Mouse (Mus musculus): ENCODE measurements at regions not wholly inside any gene's neighbourhood (a gene's known extent, or its start where the extent isn't known, plus 50 kb on each side); places are given as distances from the start of the nearest gene placed in this dataset.
"Not testable (repeated sequence)": the region's sequence is repeated elsewhere in the genome, so short reads cannot be mapped to it uniquely, and the experiment has no call there.

GRCm38 (mm10) chr8:71789031-71789460, 63.5 kb upstream of the Fcho1 start:
- H3K9me3 ChIP-seq; H3K27ac ChIP-seq; H3K4me2 ChIP-seq (replicated peaks); H3K4me1 ChIP-seq (replicated peaks); H3K27me3 ChIP-seq; H3K9ac ChIP-seq (replicated peaks); H3K4me3 ChIP-seq (replicated peaks); H3K36me3 ChIP-seq: not testable (repeated sequence)
- peak; percentile 69 for ATAC-seq
- WGBS, result 4% methylated on average over 4 of the region's 9 CpGs

GRCm38 (mm10) chr8:71780624-71781023, 55.1 kb upstream of the Fcho1 start:
- WGBS, result 85% methylated on average over 9 of the region's 10 CpGs
- not testable (repeated sequence) for H3K27ac ChIP-seq; H3K9ac ChIP-seq (replicated peaks); H3K27me3 ChIP-seq; ATAC-seq; H3K4me2 ChIP-seq (replicated peaks); H3K9me3 ChIP-seq; H3K4me3 ChIP-seq (replicated peaks); H3K4me1 ChIP-seq (replicated peaks); H3K36me3 ChIP-seq

GRCm38 (mm10) chr8:71779824-71780223, 54.3 kb upstream of the Fcho1 start:
- ATAC-seq; H3K9me3 ChIP-seq; H3K4me3 ChIP-seq (replicated peaks); H3K4me2 ChIP-seq (replicated peaks); H3K9ac ChIP-seq (replicated peaks); H3K27me3 ChIP-seq; H3K4me1 ChIP-seq (replicated peaks); H3K27ac ChIP-seq; H3K36me3 ChIP-seq: not testable (repeated sequence)
- 74% methylated on average over 3 of the region's 4 CpGs for WGBS

GRCm38 (mm10) chr8:71779380-71779779, 53.9 kb upstream of the Fcho1 start:
- not testable (repeated sequence) for H3K36me3 ChIP-seq; H3K4me2 ChIP-seq (replicated peaks); H3K9me3 ChIP-seq; H3K9ac ChIP-seq (replicated peaks); H3K27ac ChIP-seq; H3K27me3 ChIP-seq; H3K4me1 ChIP-seq (replicated peaks); ATAC-seq; H3K4me3 ChIP-seq (replicated peaks)
- 96% methylated on average over 5 of the region's 5 CpGs for WGBS

- WGBS, result 89% methylated on average over 10 of the region's 10 CpGs
- no peaks in the 10 kb centered on the region for H3K4me1 ChIP-seq (replicated peaks)
These were observed 53.4 kb upstream of the Fcho1 start for GRCm38 (mm10) chr8:71778916-71779315.

More at GRCm38 (mm10) chr8:71778916-71779315, 53.4 kb upstream of the Fcho1 start:
- H3K4me2 ChIP-seq (replicated peaks), result no peak overlapping the region
- no peaks in the 10 kb centered on the region for H3K27me3 ChIP-seq
- no peak for ATAC-seq
- H3K27ac ChIP-seq, result no peak overlapping the region
- no peak overlapping the region for H3K9ac ChIP-seq (replicated peaks)
- H3K9me3 ChIP-seq, result no peaks in the 10 kb centered on the region
- H3K36me3 ChIP-seq, result no peaks in the 10 kb centered on the region
- no peak overlapping the region for H3K4me3 ChIP-seq (replicated peaks)

All from midbrain, embryonic 13.5 days (tissue).